ENCODE assay signal across 19 mouse cellular contexts in the genomic region with DNA sequence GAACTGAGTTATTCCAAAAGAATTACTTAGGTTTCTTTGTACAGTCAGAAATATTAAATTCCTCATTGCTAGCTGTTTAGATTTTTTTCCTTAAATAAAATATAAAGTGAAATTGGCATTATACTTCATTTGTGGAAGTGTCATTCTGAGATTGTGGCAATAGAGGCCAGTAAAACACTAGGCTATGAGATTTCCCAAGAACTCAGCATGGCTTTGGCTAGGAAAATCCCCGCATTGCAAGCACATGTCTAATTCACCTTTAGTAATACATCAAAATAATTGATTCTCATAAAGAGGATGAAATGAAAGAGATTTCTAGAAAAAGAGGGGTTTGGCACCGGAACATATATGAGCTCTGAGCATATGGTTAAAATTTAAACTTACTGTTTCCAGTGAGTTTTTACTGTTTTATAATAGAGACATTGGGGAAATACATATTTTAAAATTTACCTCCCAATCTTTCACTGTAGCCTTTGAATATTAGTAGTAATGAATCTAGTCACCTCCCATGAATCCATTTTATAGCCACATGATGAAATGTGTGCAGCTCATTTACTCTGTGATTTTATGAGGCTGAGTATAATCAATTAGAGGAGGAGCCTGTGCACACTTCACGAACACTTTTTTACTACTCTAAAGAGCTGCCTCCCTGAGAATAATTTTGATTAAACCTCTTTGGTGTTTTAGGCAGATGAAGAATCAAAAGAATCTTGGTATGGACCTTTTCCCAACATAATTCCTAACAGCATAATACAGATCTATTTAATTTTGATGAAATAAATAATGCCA.
DNase-seq lines count a peak whose midpoint lies in the region; TF ChIP-seq lines count a peak whose summit lies in the region.
"Had no signal": no experiment of that assay in that cellular context is flagged by ENCODE, and none has a peak within 500 bp of the region (broad histone marks: within the 10 kb centered on the region; RNA-seq: fewer than 3 reads in every experiment).

No protein-coding gene starts in this region.

- DNase-seq in cerebellum, postnatal 14 days = peak; percentile 12 to 22
- DNase-seq in cerebellum, adult 9-11 months = no peak
- DNase-seq in layer of hippocampus, adult 2 months (ENCODE audit: low spot score in 2 of 2) = peak in 1 of 2 experiments; percentile 2
- no peak for DNase-seq in layer of hippocampus, adult 9-10 months (ENCODE audit: low spot score)
- DNase-seq in right cerebral cortex, postnatal 10 days (ENCODE audit: low spot score in 2 of 2) = peak; percentile 19 to 21
- no peak for DNase-seq in right cerebral cortex, postnatal 25 days
- DNase-seq in thymus, postnatal 36 days = no peak
- no peak for DNase-seq in liver
- DNase-seq: adrenal gland, adult 2 months; cerebellum, adult 11-12 months; gastrocnemius, adult 2 months; heart, postnatal 36 days; lung, adult 2 months; lung, postnatal 36 days; right cerebral cortex, adult 18-20 months; thymus, postnatal 25 days had no signal

- no peak overlapping the region for H3K27ac ChIP-seq in layer of hippocampus, adult 2 months
- H3K27ac ChIP-seq: forebrain, embryonic 12.5 days; gastrocnemius, adult 2 months; heart, embryonic 13.5 days; intestine, embryonic 15.5 days had no signal

- H3K4me3 ChIP-seq in layer of hippocampus, adult 2 months = no peak overlapping the region
- H3K4me3 ChIP-seq: forebrain, embryonic 12.5 days; gastrocnemius, adult 2 months; heart, embryonic 13.5 days; intestine, embryonic 15.5 days had no signal

- TF ChIP-seq CTCF in layer of hippocampus, adult 2 months (conservative IDR thresholded peaks at IDR 0.05) = peak; percentile 79

Comparison
In these comparisons a context has a peak if more than half of its experiments do, and no peak if none do; other contexts are left out.
1. DNase-seq: peak in cerebellum, postnatal 14 days (2 of 2) and right cerebral cortex, postnatal 10 days (2 of 2); none in cerebellum, adult 9-11 months (single experiment), layer of hippocampus, adult 9-10 months (single experiment), right cerebral cortex, postnatal 25 days (single experiment), thymus, postnatal 36 days (0 of 2) and liver (single experiment).